Mouse (Mus musculus) ES-Bruce4 (cell line): ENCODE measurements around the gene Aspscr1. TPM values are rescaled to one million over a fixed set of nuclear protein-coding genes. Genes with fewer than 3 reads are reported as not detected.

ENCODE experiments used
- H3K27ac ChIP-seq: 2 replicates; pipeline ENCODE4 v1.5.1; 2012; ENCODE audit warnings: low read length, inconsistent platforms; ENCODE audit not compliant: insufficient read depth
- H3K27me3 ChIP-seq: 2 replicates; pipeline ENCODE4 v1.6.1; 2012; ENCODE audit warnings: mild to moderate bottlenecking, low read length, inconsistent platforms; ENCODE audit not compliant: control insufficient read depth, poor library complexity, insufficient read depth, severe bottlenecking
- H3K36me3 ChIP-seq: 2 replicates; pipeline ENCODE4 v1.6.1; 2012; ENCODE audit warnings: inconsistent platforms, mild to moderate bottlenecking, low read length, moderate library complexity; ENCODE audit not compliant: control insufficient read depth, poor library complexity, insufficient read depth, severe bottlenecking
- H3K4me1 ChIP-seq: one replicate; pipeline ENCODE4 v1.8.1; 2011; ENCODE audit warnings: low read length; ENCODE audit not compliant: control insufficient read depth, insufficient read depth
- H3K4me3 ChIP-seq: 2 replicates; pipeline ENCODE4 v1.5.1; 2011; ENCODE audit warnings: low read depth, mild to moderate bottlenecking, low read length
- H3K9ac ChIP-seq: 2 replicates; pipeline ENCODE4 v1.6.1; 2012; ENCODE audit warnings: low read depth, mild to moderate bottlenecking, inconsistent platforms; ENCODE audit not compliant: poor library complexity, severe bottlenecking
- H3K9me3 ChIP-seq: replicated peaks from 2 replicates; pipeline ENCODE4 v1.6.1; 2012; ENCODE audit warnings: mild to moderate bottlenecking, low read length, inconsistent platforms; ENCODE audit not compliant: control insufficient read depth, poor library complexity, insufficient read depth, severe bottlenecking
- CTCF ChIP-seq: IDR thresholded peaks from one replicate; pipeline ENCODE4 v1.8.1; 2011; ENCODE audit warnings: low read depth, low read length
- EP300 ChIP-seq: IDR thresholded peaks from 2 replicates; pipeline ENCODE4 v1.6.1; 2011; ENCODE audit warnings: low read depth, low read length; ENCODE audit not compliant: insufficient read depth
- POLR2A ChIP-seq: IDR thresholded peaks from one replicate; pipeline ENCODE4 v1.8.1; 2011; ENCODE audit warnings: low read length; ENCODE audit not compliant: insufficient read depth
- polyA plus RNA-seq: library from polyadenylated mRNA; stranded (reverse); fragments of >200 nt; gene quantifications from 2 replicates; pipeline ENCODE4 v1.2.4, GENCODE M21; 2011; ENCODE audit warnings: low read depth; ENCODE audit not compliant: missing spikeins, insufficient read depth, insufficient read length

The Aspscr1 gene
- polyA plus RNA-seq, 1 experiment = 50.8 TPM

- TF ChIP-seq POLR2A (no peak), EP300 (no peak), CTCF (peak; percentile 46)
- Histone ChIP-seq H3K27me3 (no peaks in the 10 kb centered on the region), H3K4me3 (no peak overlapping the region), H3K9ac (no peak overlapping the region), H3K27ac (no peak overlapping the region), H3K36me3 (no peaks in the 10 kb centered on the region), H3K9me3 (no peaks in the 10 kb centered on the region), H3K4me1 (no peaks in the 10 kb centered on the region)
These were observed 20.9 kb upstream of the Aspscr1 start for GRCm38 (mm10) chr11:120651872-120652271.

DNA sequence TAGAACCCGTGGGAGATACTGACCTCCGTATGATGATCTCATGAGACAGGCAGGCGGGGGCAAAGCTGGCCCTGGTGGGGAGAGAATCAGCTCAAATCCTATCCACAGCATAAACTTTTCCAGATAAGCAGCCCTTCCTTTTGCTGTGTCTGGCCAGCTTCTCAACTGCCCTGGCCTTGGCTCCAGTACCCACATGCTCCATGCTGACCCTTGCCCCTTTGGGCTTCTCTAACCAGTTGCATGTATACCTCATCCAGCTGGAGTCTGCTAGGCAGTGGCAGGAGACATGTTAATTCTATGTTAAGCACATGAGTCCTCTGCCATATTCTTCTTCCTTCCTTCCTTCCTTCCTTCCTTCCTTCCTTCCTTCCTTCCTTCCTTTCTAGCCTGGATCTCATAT, 18.0 kb upstream of the Aspscr1 start:
- Histone ChIP-seq H3K4me1 (no peaks in the 10 kb centered on the region), H3K9me3 (no peaks in the 10 kb centered on the region), H3K36me3 (no peaks in the 10 kb centered on the region), H3K27me3 (no peaks in the 10 kb centered on the region), H3K4me3 (no peak overlapping the region), H3K9ac (no peak overlapping the region), H3K27ac (no peak overlapping the region)
- TF ChIP-seq POLR2A (no peak), EP300 (no peak), CTCF (no peak)

DNA sequence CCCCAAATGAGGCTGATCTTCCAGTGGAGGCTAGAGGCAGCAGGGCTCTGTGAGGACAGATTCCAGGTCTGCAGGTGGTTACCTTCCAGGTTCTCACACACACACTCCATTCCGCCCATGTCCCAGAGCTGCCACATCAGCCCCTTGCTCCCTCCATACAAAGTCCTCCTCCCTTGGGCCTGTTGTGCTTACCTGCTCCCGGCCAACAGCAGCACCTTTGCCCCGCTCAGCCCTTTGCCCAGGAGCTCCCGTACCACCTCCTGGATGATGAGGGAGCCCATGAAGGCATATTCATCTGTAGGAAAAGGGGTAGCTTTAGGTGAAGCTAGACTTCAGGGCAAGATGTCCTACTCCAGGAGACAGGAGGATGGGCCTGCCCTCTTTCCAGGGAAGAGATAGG, 15.5 kb upstream of the Aspscr1 start:
- Histone ChIP-seq H3K27me3 (peaks cover 3% of the 10 kb centered on the region; the same call in 1 of the 2 replicates), H3K9me3 (no peaks in the 10 kb centered on the region)
- TF ChIP-seq EP300 = no peak
- no peak for TF ChIP-seq POLR2A
- no peak for TF ChIP-seq CTCF

DNA sequence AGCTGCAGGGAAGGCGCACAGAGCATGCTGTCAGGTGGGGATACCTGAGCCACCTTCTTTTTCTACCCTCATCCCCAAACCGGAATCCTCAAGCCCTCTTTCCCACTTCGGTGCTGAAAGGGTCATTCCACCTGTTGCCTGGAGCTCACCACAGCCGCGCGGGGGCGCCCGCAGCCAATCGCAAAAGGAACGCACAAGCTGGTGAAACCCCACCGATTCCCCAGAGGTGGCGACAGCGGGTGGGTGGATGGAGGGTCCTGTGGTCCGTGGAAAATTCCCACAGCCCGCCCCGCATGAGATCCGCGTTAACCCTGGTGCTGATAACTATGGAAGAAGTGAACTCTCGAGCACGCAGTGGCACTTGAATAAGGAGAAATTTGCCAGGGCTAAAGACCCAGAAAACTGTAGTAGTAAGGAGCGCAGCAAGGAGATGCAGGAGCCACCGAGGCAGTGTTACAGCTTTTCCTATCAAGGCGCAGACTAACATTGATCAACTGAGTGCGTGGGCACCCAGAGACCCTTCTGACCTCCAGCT, 13.8 kb upstream of the Aspscr1 start:
- Histone ChIP-seq H3K27me3 (peaks cover 3% of the 10 kb centered on the region; the same call in 1 of the 2 replicates), H3K27ac (no peak overlapping the region), H3K36me3 (no peaks in the 10 kb centered on the region), H3K9ac (no peak overlapping the region), H3K4me3 (peak overlapping the region; percentile 87; the same call in 1 of the 2 replicates), H3K4me1 (peaks cover 2% of the 10 kb centered on the region), H3K9me3 (no peaks in the 10 kb centered on the region)
- TF ChIP-seq POLR2A (no peak), CTCF (peak; percentile 93), EP300 (0 out of 2 replicates have a peak, but pooled peaks have one; percentile 33)

More for the DNA sequence above, 15.5 kb upstream of the Aspscr1 start:
- no peak overlapping the region for H3K9ac ChIP-seq
- no peaks in the 10 kb centered on the region for H3K36me3 ChIP-seq
- H3K27ac ChIP-seq = no peak overlapping the region
- peaks cover 2% of the 10 kb centered on the region for H3K4me1 ChIP-seq
- no peak overlapping the region for H3K4me3 ChIP-seq

DNA sequence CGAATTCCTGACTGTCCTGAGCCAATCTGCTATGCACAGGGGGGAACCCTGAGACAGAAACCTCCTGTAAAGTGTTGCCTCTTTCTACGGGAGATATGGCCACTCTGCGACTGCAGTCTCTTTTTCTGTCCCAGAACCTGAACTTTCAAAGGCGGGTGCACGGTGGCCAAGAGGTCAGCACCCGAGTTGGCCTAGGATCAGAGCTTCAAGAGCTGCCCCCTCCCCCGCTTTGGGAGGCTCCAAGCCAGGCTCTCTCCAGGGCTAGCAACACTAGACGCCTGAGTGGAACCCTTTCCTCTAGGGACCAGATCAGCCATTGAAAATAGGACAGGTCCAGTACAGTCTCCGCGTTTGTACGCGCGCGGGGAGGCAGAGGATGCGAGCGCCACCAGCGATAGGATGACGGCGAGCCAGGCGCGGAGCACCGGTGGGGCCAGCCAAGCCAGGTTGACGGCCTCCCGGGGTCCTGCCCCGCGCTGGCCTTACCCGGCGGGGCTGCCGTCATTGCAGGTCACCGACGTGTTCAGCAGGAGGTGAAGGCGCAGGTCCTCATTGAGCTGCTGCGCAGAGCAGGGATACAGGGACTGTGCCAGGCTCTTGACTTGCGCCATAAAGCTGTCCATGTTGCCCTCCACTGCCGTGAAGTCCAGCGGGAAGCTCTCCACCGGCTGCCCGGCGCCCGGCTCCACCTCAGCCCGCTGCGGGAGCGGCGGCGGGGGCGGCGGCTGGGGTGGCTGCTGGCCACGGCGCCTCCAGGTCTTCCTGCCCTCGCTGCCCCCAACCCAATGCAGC, 13.1 kb upstream of the Aspscr1 start:
- H3K27ac ChIP-seq = no peak overlapping the region
- H3K4me3 ChIP-seq = peak overlapping the region; percentile 87
- peaks cover 3% of the 10 kb centered on the region; the same call in 1 of the 2 replicates for H3K27me3 ChIP-seq
- peaks cover 2% of the 10 kb centered on the region for H3K4me1 ChIP-seq
- H3K9me3 ChIP-seq = no peaks in the 10 kb centered on the region
- peak overlapping the region; percentile 78 for H3K9ac ChIP-seq
- TF ChIP-seq CTCF (no peak), EP300 (no peak), POLR2A (no peak)
- H3K36me3 ChIP-seq = no peaks in the 10 kb centered on the region
